10 mouse cellular contexts compared by ENCODE assay signal in genomic region chr12:102593699-102594098, GRCm38 (mm10). TPM values are rescaled to one million over a fixed set of nuclear protein-coding genes. Genes with fewer than 3 reads are reported as not detected.
A peak's percentile ranks its signal among the peaks of the same experiment; 100 is the strongest.
DNase-seq lines count a peak whose midpoint lies in the region; ATAC-seq lines count a peak whose summit lies in the region.
"Had no signal": no experiment of that assay in that cellular context is flagged by ENCODE, and none has a peak within 500 bp of the region (broad histone marks: within the 10 kb centered on the region; RNA-seq: fewer than 3 reads in every experiment).

No protein-coding gene starts in this region.

- WGBS in heart, embryonic 14.5 days, result 17% methylated on average over 9 of the region's 9 CpGs

- H3K27ac ChIP-seq in heart, embryonic 14.5 days (replicated peaks in 1 of 2; ENCODE audit: control insufficient read depth in 1 of 2, insufficient read depth in 1 of 2, low read depth in 2 of 2, low read length in 2 of 2), result peak overlapping the region; percentile 51 to 64
- H3K27ac ChIP-seq: limb, embryonic 12.5 days had no signal

- peaks cover 4% of the 10 kb centered on the region; the same call in 1 of the 2 replicates for H3K9me3 ChIP-seq in heart, embryonic 14.5 days (ENCODE audit: control insufficient read depth, low read length)

- DNase-seq in heart, adult 18-20 months, result peak; percentile 44 to 49
- DNase-seq in heart, adult 8-10 months (ENCODE audit: low spot score), result no peak
- peak; percentile 60 for DNase-seq in retina, postnatal 1 day
- no peak for DNase-seq in retina, embryonic 14.5 days (ENCODE audit: low spot score)
- DNase-seq in right cerebral cortex, adult 18-20 months, result peak; percentile 69
- no peak for DNase-seq in spleen, adult 18-20 months
- no peak for DNase-seq in spleen, postnatal 14 days (ENCODE audit: low spot score in 2 of 2)

- H3K4me1 ChIP-seq in heart, embryonic 14.5 days (ENCODE audit: control insufficient read depth in 2 of 2, insufficient read depth in 2 of 2, low read length in 2 of 2), result peaks cover 25 to 40% of the 10 kb centered on the region in 2 experiments

- no peak overlapping the region; the same call in 1 of the 2 replicates for H3K9ac ChIP-seq in heart, embryonic 14.5 days (ENCODE audit: low read length)
- H3K9ac ChIP-seq: limb, embryonic 12.5 days had no signal

- H3K4me2 ChIP-seq in heart, embryonic 14.5 days (ENCODE audit: low read length), result peak overlapping the region; percentile 40
- H3K4me2 ChIP-seq: limb, embryonic 12.5 days had no signal

- no peak; the same call in 1 of the 2 replicates for ATAC-seq in heart, embryonic 14.5 days (ENCODE audit: insufficient number of reproducible peaks, insufficient read depth, low FRiP score, low read depth)

- H3K27me3 ChIP-seq in heart, embryonic 14.5 days (ENCODE audit: control insufficient read depth, insufficient read depth, low read length), result no peaks in the 10 kb centered on the region
- H3K27me3 ChIP-seq: CH12.LX; limb, embryonic 12.5 days had no signal

- H3K36me3 ChIP-seq in heart, embryonic 14.5 days (ENCODE audit: control insufficient read depth, insufficient read depth, low read length), result no peaks in the 10 kb centered on the region

- H3K4me3 ChIP-seq in heart, embryonic 14.5 days (ENCODE audit: control insufficient read depth in 1 of 2, insufficient read depth in 1 of 2, low read depth in 1 of 2, low read length in 2 of 2), result no peak overlapping the region
- H3K4me3 ChIP-seq: limb, embryonic 12.5 days had no signal

RNA-seq across cellular contexts. Expression of gene Chga, which starts 38.9 kb away (rescaled TPM):
- not detected for total RNA-seq in heart, adult 18-20 months (2021)
- total RNA-seq in heart, adult 8-10 months (2022), result under 1 TPM in 2 of 4 experiments, not detected in 2; 0.14 TPM
- 0.30 and 0.34 TPM in 2 replicates for polyA plus RNA-seq in heart, embryonic 14.5 days (2014; fragmentation: Nextera tagmentation; extraction: Ambion mirVana)
- total RNA-seq: CH12.LX had no signal

Comparison
In these comparisons a context has a peak if more than half of its experiments do, and no peak if none do; other contexts are left out.
1. DNase-seq: peak in heart, adult 18-20 months (2 of 2), retina, postnatal 1 day (single experiment) and right cerebral cortex, adult 18-20 months (single experiment); none in heart, adult 8-10 months (single experiment), retina, embryonic 14.5 days (single experiment), spleen, adult 18-20 months (0 of 2) and spleen, postnatal 14 days (0 of 2).